15 mouse cellular contexts compared by ENCODE assay signal in genomic region chr10:95670781-95671780, GRCm38 (mm10). TPM values are rescaled to one million over a fixed set of nuclear protein-coding genes. Genes with fewer than 3 reads are reported as not detected.
DNase-seq lines count a peak whose midpoint lies in the region.
"Had no signal": no experiment of that assay in that cellular context is flagged by ENCODE, and none has a peak within 500 bp of the region (broad histone marks: within the 10 kb centered on the region; RNA-seq: fewer than 3 reads in every experiment).

No protein-coding gene starts in this region.

- peak; percentile 92 for DNase-seq in heart, adult 11 months
- DNase-seq in heart, adult 18-20 months: no peak
- peak; percentile 67 for DNase-seq in right cerebral cortex, adult 18-20 months
- DNase-seq in right cerebral cortex, postnatal 4 days: no peak
- DNase-seq in gastrocnemius, postnatal 25 days: peak; percentile 52
- DNase-seq in thymus, postnatal 10 days (ENCODE audit: low spot score in 2 of 2): no peak
- DNase-seq in thymus, postnatal 4 days: no peak
- DNase-seq: adrenal gland, adult 8-10 months; cerebellum, postnatal 25 days; kidney, postnatal 10 days; lung, postnatal 4 days; midbrain, embryonic 14.5 days had no signal

RNA-seq across cellular contexts. Expression of gene Anapc15-ps, which starts 2.2 kb away (rescaled TPM):
- total RNA-seq in heart, adult 18-20 months (2021): not detected
- total RNA-seq in gastrocnemius, postnatal 25 days (2021): not detected
- total RNA-seq: gastrocnemius, postnatal 36 days; heart, postnatal 25 days; layer of hippocampus, postnatal 10 days had no signal

Comparison
In these comparisons a context has a peak if more than half of its experiments do, and no peak if none do; other contexts are left out.
1. DNase-seq: peak in heart, adult 11 months (single experiment), right cerebral cortex, adult 18-20 months (single experiment) and gastrocnemius, postnatal 25 days (single experiment); none in heart, adult 18-20 months (0 of 2), right cerebral cortex, postnatal 4 days (single experiment), thymus, postnatal 10 days (0 of 2) and thymus, postnatal 4 days (single experiment).